Mouse (Mus musculus) limb, embryonic 14.5 days (tissue): ENCODE measurements around the gene Ces1h. TPM values are rescaled to one million over a fixed set of nuclear protein-coding genes. Genes with fewer than 3 reads are reported as not detected.

Experiments used
- ATAC-seq: fragments of 200-750 bp; cut with Nextera tagmentation; 2 replicates; pipeline ENCODE4 v1.8.0; 2017; ENCODE audit warnings: low read depth, moderate number of reproducible peaks, moderate TSS enrichment; ENCODE audit not compliant: low FRiP score
- DNase-seq: peaks from one replicate; pipeline ENCODE4 v3.0.0-alpha.2; 2015; ENCODE audit warnings: low spot score
- H3K27ac ChIP-seq: fragments of 300-500 bp; sonication (generic); replicated peaks from 2 replicates; pipeline ENCODE4 v1.5.1; 2014; ENCODE audit warnings: low read depth, mild to moderate bottlenecking, low read length, moderate library complexity, mixed read lengths
- H3K27me3 ChIP-seq: fragments of 300-500 bp; sonication (generic); 2 replicates; pipeline ENCODE4 v1.6.1; 2014; ENCODE audit warnings: low read length, mixed read lengths; ENCODE audit not compliant: control insufficient read depth, insufficient read depth
- H3K36me3 ChIP-seq: fragments of 300-500 bp; sonication (generic); 2 replicates; pipeline ENCODE4 v1.6.1; 2014; ENCODE audit warnings: mild to moderate bottlenecking, low read length, moderate library complexity, mixed read lengths; ENCODE audit not compliant: control insufficient read depth, insufficient read depth
- H3K4me1 ChIP-seq: fragments of 300-500 bp; sonication (generic); 2 replicates; pipeline ENCODE4 v1.6.1; 2014; ENCODE audit warnings: antibody characterized with exemption, low read length, mixed read lengths; ENCODE audit not compliant: control insufficient read depth, insufficient read depth
- H3K4me2 ChIP-seq: fragments of 300-500 bp; sonication (generic); replicated peaks from 2 replicates; pipeline ENCODE4 v1.6.1; 2014; ENCODE audit warnings: low read depth, mild to moderate bottlenecking, low read length, moderate library complexity; ENCODE audit not compliant: severe bottlenecking
- H3K4me3 ChIP-seq: fragments of 300-500 bp; sonication (generic); replicated peaks from 2 replicates; pipeline ENCODE4 v1.5.1; 2014; ENCODE audit warnings: low read length
- H3K9ac ChIP-seq: fragments of 300-500 bp; sonication (generic); 2 replicates; pipeline ENCODE4 v1.6.1; 2014; ENCODE audit warnings: mild to moderate bottlenecking, low read depth, low read length, moderate library complexity; ENCODE audit not compliant: severe bottlenecking
- H3K9me3 ChIP-seq: fragments of 300-500 bp; sonication (generic); 2 replicates; pipeline ENCODE4 v1.6.1; 2016; ENCODE audit warnings: low read length; ENCODE audit not compliant: control insufficient read depth
- POLR2A ChIP-seq: fragments of 200-500 bp; IDR thresholded peaks from 2 replicates; pipeline ENCODE4 v1.8.0; 2012; ENCODE audit warnings: inconsistent platforms, mild to moderate bottlenecking, moderate library complexity, borderline replicate concordance; ENCODE audit not compliant: insufficient read depth, insufficient read length; ENCODE audit errors: extremely low read depth
- WGBS: fragments of 180-500 bp; shearing (Covaris S2); extraction: QIAGEN DNeasy Blood & Tissue Kit; methylation state at CpG from one replicate; pipeline ENCODE4 v1.1.7; 2014; 5-methylcytosine and 5-hydroxymethylcytosine counted together
- polyA plus RNA-seq, 2 experiments: library from polyadenylated mRNA; depleted of rRNA in 1 of 2; stranded (reverse) in 1 of 2; unstranded in 1 of 2; fragments of >200 nt; fragmentation: Nextera tagmentation in 1 of 2; extraction: Ambion mirVana in 1 of 2; gene quantifications; 2 replicates each; pipeline versions ENCODE4 v1.2.1 to v1.2.3; 2012 to 2014

The Ces1h gene
- polyA plus RNA-seq, 2 experiments, result not detected

DNA sequence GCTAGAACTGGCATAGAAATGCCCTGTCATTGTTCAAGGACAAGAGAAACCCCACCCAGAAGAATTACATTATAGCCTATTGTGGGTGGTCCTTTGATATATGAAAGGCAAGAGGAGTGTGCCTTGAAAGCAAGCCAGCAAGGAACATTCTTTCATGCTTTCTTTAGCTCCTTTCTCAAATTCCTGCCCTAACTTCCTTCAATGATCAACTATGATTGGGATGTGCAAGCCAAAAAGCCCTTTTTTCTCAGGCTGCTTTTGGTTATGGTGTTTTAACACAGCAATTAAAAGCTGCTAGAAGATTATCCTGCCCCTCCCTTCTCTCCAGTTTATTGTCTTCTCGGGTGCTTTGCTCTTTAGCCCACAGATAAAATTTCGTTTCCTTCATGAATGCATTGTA is 10.0 kb downstream of the Ces1h start:
- no peak for TF ChIP-seq POLR2A
- Histone ChIP-seq H3K9ac (no peak overlapping the region), H3K27ac (no peak overlapping the region), H3K9me3 (no peaks in the 10 kb centered on the region), H3K4me1 (no peaks in the 10 kb centered on the region), H3K36me3 (no peaks in the 10 kb centered on the region), H3K4me2 (no peak overlapping the region), H3K4me3 (no peak overlapping the region), H3K27me3 (no peaks in the 10 kb centered on the region)
- no peak for ATAC-seq
- no peak for DNase-seq
- 52% methylated on average over 2 of the region's 2 CpGs for WGBS

DNA sequence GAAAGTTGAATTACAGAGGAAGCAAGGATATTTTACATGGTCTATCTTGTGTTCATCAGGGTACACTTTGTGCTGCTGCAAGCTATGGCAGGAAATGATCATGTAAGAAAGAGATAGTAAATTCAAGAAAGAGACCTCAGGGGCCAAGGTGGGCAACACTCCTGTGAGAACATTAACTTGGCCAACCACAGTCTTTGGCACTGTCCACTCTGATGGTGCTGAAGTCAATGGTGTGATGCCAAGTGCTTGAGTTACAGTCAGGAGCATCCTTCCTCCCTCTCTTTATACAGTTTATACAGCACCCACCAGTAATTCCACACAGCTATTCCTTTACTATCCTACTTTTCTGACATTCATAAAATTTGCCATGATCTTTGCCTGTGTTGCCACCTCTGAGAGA is 19.4 kb downstream of the Ces1h start:
- ATAC-seq (no peak), DNase-seq (peak; percentile 7)
- Histone ChIP-seq H3K4me1 (no peaks in the 10 kb centered on the region; the same call in 1 of the 2 replicates), H3K9ac (no peak overlapping the region), H3K4me3 (no peak overlapping the region), H3K27me3 (no peaks in the 10 kb centered on the region), H3K9me3 (no peaks in the 10 kb centered on the region), H3K27ac (no peak overlapping the region), H3K4me2 (no peak overlapping the region), H3K36me3 (no peaks in the 10 kb centered on the region)
- TF ChIP-seq POLR2A, result no peak

DNA sequence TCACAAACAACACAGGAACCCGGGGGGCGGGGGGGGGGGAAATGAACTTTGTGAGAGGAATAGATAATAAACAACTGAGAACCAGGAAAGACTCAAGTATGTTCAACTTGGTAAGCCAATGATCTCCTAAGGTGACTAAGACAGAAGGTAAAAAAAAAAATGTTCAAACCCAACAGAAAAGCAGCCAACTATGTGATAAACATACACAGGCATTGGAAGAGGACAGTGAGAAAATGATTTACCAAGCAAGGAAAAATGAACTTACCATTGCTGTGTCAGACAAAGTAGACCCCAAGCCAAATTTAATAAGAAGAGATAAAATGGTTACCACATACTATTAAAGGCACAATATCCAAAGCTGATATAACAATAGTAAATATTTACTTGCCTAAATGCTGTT is 40.0 kb downstream of the Ces1h start:
- WGBS, result 93% methylated on average over 2 of the region's 2 CpGs
- Histone ChIP-seq H3K4me3 (no peak overlapping the region), H3K4me1 (no peaks in the 10 kb centered on the region), H3K9me3 (no peaks in the 10 kb centered on the region), H3K4me2 (no peak overlapping the region), H3K9ac (no peak overlapping the region), H3K27me3 (no peaks in the 10 kb centered on the region), H3K36me3 (no peaks in the 10 kb centered on the region), H3K27ac (no peak overlapping the region)
- DNase-seq (no peak), ATAC-seq (no peak)
- TF ChIP-seq POLR2A, result no peak

DNA sequence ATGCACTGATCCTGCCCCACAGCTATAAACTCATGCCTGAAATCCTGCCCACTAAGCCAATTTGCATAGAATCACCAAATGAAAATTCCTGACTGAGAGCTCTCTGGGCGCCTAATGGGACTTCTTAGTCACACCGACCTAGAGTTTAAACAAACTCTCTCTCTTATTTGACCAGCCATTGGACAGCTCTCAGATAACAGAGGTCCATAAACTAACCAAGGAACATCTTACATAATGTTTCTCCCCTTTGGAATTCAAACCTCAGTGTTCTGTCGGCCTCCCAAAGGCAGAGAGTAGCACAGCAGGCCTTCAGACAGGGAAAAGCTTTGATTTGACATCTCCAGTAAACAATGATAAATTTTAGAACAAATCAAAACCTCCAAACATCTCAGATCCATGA is 42.3 kb downstream of the Ces1h start, which contains the start of gene Ces1g:
TSS of gene Ces1g (minus strand) at position 102 of the 400 bp plus-strand sequence.
- ATAC-seq (no peak), DNase-seq (no peak)
- no peak for TF ChIP-seq POLR2A
- H3K9ac ChIP-seq, result no peak within 1 kb of the TSS
- no peak within 1 kb of the TSS for H3K4me3 ChIP-seq
- H3K27ac ChIP-seq, result no peak within 1 kb of the TSS
- H3K4me2 ChIP-seq, result no peak within 1 kb of the TSS
- no peaks in the 10 kb centered on the region for H3K36me3 ChIP-seq
- H3K9me3 ChIP-seq, result no peaks in the 10 kb centered on the region
- 38% methylated on average over 3 of the region's 3 CpGs for WGBS
- no peaks in the 10 kb centered on the region for H3K27me3 ChIP-seq
- no peaks in the 10 kb centered on the region for H3K4me1 ChIP-seq

DNA sequence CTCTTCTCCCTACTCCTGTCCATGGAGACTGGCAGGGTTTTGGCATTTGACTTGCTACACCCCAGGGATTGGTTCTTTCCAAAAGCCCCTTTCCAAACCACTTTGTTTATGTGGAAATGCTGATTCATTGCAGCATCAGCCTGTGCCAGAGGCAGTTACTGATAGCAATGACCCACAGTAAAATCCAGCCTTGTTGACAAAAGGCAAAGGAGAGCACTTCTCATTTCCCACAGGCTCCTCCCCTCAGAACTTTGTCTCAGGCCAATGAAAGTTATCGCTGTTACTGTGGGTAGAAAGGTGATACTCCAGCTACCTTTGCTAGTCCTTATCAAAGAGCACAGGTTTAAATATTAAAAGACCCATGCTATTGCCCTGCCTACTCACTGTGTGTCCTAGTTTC is 46.8 kb downstream of the Ces1h start:
- WGBS, result 90% methylated on average over 1 of the region's 1 CpGs
- Histone ChIP-seq H3K36me3 (no peaks in the 10 kb centered on the region), H3K4me1 (no peaks in the 10 kb centered on the region), H3K27ac (no peak overlapping the region), H3K4me3 (no peak overlapping the region), H3K9me3 (no peaks in the 10 kb centered on the region), H3K27me3 (no peaks in the 10 kb centered on the region), H3K9ac (no peak overlapping the region), H3K4me2 (no peak overlapping the region)
- ATAC-seq (no peak), DNase-seq (no peak)
- no peak for TF ChIP-seq POLR2A

DNA sequence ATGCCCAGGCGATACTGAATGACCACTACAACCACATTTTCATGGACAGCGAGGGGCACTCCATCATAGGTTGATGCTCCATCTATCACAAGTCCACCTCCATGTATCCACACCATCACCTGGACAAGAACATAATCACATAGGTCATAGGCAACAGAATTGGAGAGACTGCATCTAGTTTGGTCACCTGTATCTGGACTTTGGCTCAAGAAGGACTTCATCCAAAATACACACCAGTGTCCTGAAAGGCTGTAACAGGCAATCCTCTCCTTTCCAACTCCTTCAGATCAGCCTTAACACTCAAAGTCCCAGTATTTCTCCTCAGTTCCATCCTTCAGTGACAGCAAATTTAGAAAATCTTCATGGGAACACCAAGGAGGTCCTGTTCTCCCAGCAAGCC is 48.4 kb downstream of the Ces1h start:
- 92% methylated on average over 2 of the region's 2 CpGs for WGBS
- Histone ChIP-seq H3K4me2 (no peak overlapping the region), H3K4me1 (no peaks in the 10 kb centered on the region), H3K9me3 (no peaks in the 10 kb centered on the region), H3K36me3 (no peaks in the 10 kb centered on the region), H3K9ac (no peak overlapping the region), H3K4me3 (no peak overlapping the region), H3K27me3 (no peaks in the 10 kb centered on the region), H3K27ac (no peak overlapping the region)
- ATAC-seq (no peak), DNase-seq (no peak)
- no peak for TF ChIP-seq POLR2A
